Mouse (Mus musculus): ENCODE results near the gene Glra1. TPM values are rescaled to one million over a fixed set of nuclear protein-coding genes. Genes with fewer than 3 reads are reported as not detected.
A peak's percentile ranks its signal among the peaks of the same experiment; 100 is the strongest.

Gene Glra1
- total RNA-seq, 2 experiments from 2014 or later = not detected

- peak; percentile 93 for ATAC-seq (replicated peaks; ENCODE audit: poor library complexity)
Observed at GRCm38 (mm10) chr11:55518806-55519674, 89.0 kb downstream of the Glra1 start.

DNA sequence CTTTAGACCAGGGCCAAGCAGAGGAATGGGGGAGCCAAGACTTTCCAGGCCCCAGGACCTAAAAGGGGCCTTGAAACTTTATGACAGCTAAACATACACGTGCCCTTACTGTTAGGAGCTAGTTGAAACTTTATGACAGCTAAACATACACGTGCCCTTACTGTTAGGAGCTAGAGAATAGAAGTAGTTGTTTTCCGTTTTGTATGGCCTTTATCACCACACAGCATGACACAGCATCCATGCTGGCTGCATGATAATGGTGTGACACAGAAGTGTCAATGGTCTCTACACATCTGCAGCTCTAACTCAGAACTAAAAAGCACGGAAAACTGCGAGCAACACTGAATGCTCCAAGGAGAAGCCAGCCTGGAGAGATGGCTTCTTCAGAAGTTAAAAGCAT, 90.3 kb downstream of the Glra1 start:
- no peak for ATAC-seq (replicated peaks; ENCODE audit: poor library complexity)

GRCm38 (mm10) chr11:55511374-55511773, 96.6 kb downstream of the Glra1 start:
- peak; percentile 75 for ATAC-seq (replicated peaks; ENCODE audit: poor library complexity)

DNA sequence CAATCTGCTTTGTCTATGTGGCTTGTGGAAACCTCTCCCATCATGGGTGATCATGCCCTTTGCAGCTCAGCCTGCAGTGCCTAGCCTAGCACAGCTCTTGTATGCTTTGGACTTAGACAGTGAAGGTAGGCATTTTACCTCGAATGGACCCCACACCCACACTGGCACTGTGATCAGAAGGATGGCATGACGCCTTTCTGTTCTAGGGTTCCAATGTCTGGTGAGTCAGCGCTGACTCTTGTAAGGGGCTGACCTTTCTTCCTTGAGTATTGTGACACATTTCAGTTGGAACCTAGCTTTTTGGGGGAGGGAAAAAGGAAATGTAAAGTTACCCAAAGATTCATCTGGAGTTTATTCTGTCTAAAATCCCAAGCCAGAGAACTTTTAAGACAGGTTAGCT, 102.5 kb downstream of the Glra1 start:
- no peak for ATAC-seq (replicated peaks; ENCODE audit: poor library complexity)

DNA sequence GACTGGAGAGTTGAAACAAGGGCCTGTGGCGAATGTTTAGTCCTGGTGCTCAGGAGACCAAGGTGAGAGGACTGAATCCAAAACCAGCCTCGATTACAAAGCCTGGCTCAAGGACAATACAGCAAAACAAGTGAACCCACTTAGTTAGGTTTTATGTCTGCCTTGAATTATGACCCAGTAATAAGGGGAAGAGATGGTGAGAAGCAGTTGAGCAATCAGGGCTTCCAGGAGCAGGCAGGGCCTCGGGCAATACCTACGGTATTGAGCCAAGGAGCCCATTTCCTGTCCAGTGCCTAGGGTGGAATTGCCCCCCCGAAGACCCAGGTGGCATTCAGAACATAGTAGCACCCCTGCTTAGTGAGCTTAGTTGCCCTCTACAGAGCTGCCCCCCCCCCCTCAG, 105.1 kb downstream of the Glra1 start:
- ATAC-seq (replicated peaks; ENCODE audit: poor library complexity) = peak; percentile 45

GRCm38 (mm10) chr11:55501955-55502531, 106.0 kb downstream of the Glra1 start:
- ATAC-seq (replicated peaks; ENCODE audit: poor library complexity) = no peak

DNA sequence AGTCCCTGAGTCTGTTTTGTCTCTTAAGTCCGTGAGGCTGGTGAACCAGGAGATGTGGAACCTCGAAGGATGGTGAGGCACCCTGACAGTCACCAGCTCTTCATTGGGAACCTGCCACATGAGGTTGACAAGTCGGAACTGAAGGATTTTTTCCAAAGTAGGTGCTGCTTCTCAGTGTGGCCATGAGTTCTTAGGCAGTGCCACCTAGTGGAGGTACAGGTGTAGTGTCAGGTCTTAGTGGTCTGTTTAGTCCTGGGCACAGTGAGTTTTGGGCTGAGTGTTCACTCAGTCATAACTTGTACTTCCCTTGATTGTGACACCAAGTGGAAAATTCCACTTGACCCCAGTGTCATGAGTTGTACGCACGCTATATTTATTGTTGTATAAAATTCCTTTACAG, 110.1 kb downstream of the Glra1 start:
- ATAC-seq (replicated peaks; ENCODE audit: poor library complexity) = peak; percentile 87

- ATAC-seq (replicated peaks; ENCODE audit: poor library complexity) = no peak
Observed at GRCm38 (mm10) chr11:55496158-55496557, 111.8 kb downstream of the Glra1 start.

- no peak for ATAC-seq (replicated peaks; ENCODE audit: poor library complexity)
Observed at GRCm38 (mm10) chr11:55485443-55485842, 122.6 kb downstream of the Glra1 start.

DNA sequence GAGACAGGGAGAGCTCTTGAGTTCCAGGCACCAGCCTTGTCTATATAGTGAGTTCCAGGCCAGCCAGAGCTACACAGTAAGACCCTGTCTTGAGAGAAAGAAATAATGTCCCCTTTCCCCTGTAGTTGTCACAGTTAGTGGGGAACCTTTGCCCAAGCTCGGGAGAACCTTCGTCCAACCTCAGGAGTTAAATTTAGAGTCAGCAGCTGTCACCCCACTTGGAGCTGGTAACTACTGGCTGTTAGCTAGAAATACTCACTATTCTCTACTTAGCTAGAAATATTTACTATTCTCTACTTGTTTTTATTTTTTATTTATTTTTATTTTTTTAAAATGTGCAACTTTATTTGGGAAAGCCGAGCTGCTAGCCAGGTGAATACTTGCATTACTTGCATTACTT, 134.8 kb downstream of the Glra1 start:
- ATAC-seq (replicated peaks; ENCODE audit: poor library complexity) = no peak

DNA sequence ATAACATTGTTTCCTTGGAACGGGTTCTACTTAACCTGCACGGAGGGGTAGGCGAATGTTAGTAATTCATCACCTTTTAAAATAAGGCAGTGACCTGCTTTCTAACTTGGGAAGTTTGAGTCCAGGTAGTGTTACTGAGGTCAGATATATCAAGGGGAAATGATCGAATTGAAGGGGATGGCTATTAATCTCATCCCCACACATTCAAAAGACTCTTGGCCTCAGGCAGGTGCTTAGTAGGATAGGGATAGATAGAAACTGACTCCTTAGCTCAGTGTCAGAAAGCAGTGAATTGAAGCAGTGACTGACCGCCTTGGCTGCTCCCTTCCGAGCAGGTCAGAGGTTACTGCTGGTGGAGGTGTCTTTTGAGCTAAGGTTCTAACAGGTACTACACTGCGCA, 136.5 kb downstream of the Glra1 start:
- no peak for ATAC-seq (replicated peaks; ENCODE audit: poor library complexity)

GRCm38 (mm10) chr11:55470761-55471160, 137.2 kb downstream of the Glra1 start:
- no peak for ATAC-seq (replicated peaks; ENCODE audit: poor library complexity)

GRCm38 (mm10) chr11:55469923-55470691, 137.9 kb downstream of the Glra1 start:
- ATAC-seq (replicated peaks; ENCODE audit: poor library complexity) = peak; percentile 7

DNA sequence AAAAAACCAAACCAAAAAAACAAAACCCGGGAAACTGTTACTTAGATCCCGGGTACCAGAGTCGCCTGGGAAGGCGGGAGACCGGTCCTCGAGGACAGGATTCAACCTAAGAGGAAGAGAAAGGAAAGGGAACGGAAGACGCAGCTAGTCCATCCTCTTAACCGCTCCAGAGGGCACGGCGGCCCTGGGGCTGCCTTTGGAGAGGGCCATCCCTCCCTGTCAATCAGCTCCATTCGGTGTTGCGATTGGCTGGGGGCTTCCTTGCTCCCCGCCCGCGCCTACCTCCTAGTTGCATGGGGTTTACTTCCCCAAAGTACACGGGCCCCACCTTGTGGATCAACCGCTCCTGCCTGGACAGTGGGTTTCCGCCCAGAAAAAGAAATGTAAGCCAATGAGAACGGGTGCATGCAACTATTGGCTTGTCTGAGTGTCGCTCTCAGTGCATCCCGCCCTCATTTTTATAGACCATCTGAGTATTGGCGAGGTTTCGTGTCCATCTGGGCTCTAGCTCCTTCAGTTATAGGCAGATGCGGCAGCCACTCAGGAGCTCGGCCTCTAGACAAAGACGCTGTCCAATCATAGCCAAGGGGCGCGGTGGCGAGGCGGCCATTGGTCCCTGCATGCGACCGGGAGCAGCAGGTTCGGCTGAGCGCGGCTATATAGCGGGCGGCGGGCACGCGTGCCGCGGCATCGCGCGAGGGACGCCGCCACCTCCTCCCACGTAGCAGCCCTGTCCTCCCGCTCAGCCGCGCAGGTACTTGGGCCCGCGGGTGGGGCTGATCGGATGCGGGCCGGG, 138.8 kb downstream of the Glra1 start, which contains the start of gene G3bp1:
G3bp1 (plus strand) TSS at position 638 of the 796 bp plus-strand sequence.
- ATAC-seq (replicated peaks; ENCODE audit: poor library complexity) = peak; percentile 81

GRCm38 (mm10) chr11:55468611-55469047, 139.4 kb downstream of the Glra1 start:
- peak; percentile 23 for ATAC-seq (replicated peaks; ENCODE audit: poor library complexity)

DNA sequence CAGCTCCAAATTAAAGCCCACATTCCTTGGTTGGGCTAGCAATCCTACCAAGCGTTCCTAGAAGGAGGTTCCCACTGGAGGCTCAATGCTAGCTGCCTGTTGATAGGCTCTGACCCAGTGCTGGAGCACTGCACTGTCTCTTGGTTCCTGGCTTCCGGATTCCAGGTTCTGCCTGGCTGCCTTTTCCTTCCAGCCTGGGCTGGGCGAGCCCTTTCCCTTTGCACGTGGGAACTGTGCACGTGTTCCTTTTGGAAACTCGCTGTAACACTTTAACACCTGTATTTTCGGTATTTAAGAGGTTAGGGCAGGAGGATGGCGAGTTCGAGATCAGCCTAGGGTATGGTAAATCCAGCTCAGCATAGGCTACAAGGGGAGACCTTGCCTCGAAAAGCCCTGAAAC, 140.0 kb downstream of the Glra1 start:
- no peak for ATAC-seq (replicated peaks; ENCODE audit: poor library complexity)

GRCm38 (mm10) chr11:55465177-55465576, 142.8 kb downstream of the Glra1 start:
- ATAC-seq (replicated peaks; ENCODE audit: poor library complexity) = no peak

DNA sequence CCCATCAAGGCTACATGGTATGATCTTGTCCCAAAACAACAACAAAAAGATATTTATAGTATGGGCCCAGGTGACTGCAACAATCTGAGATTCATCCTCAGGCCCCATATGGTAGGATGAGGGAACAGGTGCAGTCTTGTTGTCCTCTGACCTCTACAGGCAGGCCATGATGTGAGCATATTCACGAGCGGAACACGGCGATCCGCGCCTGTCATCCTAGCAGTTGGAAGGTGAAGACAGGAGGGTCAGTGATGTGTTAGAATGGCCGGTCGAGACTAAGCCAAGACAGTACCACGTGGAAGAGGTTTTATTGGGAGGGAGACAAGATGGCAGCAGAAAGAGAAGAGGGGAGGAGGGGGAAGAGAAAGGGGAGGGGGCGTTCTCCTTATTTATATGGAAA, 143.3 kb downstream of the Glra1 start:
- ATAC-seq (replicated peaks; ENCODE audit: poor library complexity) = no peak

All from megakaryocyte progenitor cell, adult 5-6 weeks (primary cell).